Mouse (Mus musculus): ENCODE results near the gene Clmn. TPM values are rescaled to one million over a fixed set of nuclear protein-coding genes. Genes with fewer than 3 reads are reported as not detected.

Clmn gene
- polyA plus RNA-seq, 1 experiment from 2014 or later = 4.1 TPM

GRCm38 (mm10) chr12:104904138-104904537 lies 39.3 kb upstream of the Clmn start:
- peak overlapping the region; percentile 22; the same call in 1 of the 2 replicates for H3K9ac ChIP-seq (replicated peaks; ENCODE audit: low read length)
- H3K4me3 ChIP-seq (ENCODE audit: low read depth, low read length) = no peak overlapping the region
- 5% methylated on average over 5 of the region's 5 CpGs for WGBS
- no peaks in the 10 kb centered on the region for H3K27me3 ChIP-seq (ENCODE audit: control insufficient read depth, insufficient read depth, low read length)
- H3K36me3 ChIP-seq (replicated peaks; ENCODE audit: control insufficient read depth, insufficient read depth, low read depth, low read length) = no peaks in the 10 kb centered on the region
- H3K9me3 ChIP-seq (replicated peaks; ENCODE audit: control insufficient read depth, low read length) = no peaks in the 10 kb centered on the region
- H3K4me1 ChIP-seq (ENCODE audit: control insufficient read depth, insufficient read depth, low read length) = peaks cover 14% of the 10 kb centered on the region
- peak; percentile 70 for ATAC-seq (replicated peaks; ENCODE audit: insufficient number of reproducible peaks, low FRiP score, low TSS enrichment, low read depth)
- peak; percentile 70 for DNase-seq (ENCODE audit: low spot score)
- no peak overlapping the region for H3K27ac ChIP-seq (replicated peaks; ENCODE audit: low read depth, low read length)
- H3K4me2 ChIP-seq (ENCODE audit: low read depth, low read length) = peak overlapping the region; percentile 16; the same call in 1 of the 2 replicates

- 86% methylated on average over 13 of the region's 13 CpGs for WGBS
- Histone ChIP-seq H3K9ac (replicated peaks; ENCODE audit: low read length) (no peak overlapping the region), H3K4me3 (ENCODE audit: low read depth, low read length) (no peak overlapping the region), H3K27me3 (ENCODE audit: control insufficient read depth, insufficient read depth, low read length) (no peaks in the 10 kb centered on the region), H3K36me3 (replicated peaks; ENCODE audit: control insufficient read depth, insufficient read depth, low read depth, low read length) (no peaks in the 10 kb centered on the region), H3K4me2 (ENCODE audit: low read depth, low read length) (no peak overlapping the region), H3K9me3 (replicated peaks; ENCODE audit: control insufficient read depth, low read length) (no peaks in the 10 kb centered on the region), H3K4me1 (ENCODE audit: control insufficient read depth, insufficient read depth, low read length) (peaks cover 4% of the 10 kb centered on the region; the same call in 1 of the 2 replicates), H3K27ac (replicated peaks; ENCODE audit: low read depth, low read length) (no peak overlapping the region)
- ATAC-seq (replicated peaks; ENCODE audit: insufficient number of reproducible peaks, low FRiP score, low TSS enrichment, low read depth) = no peak
- DNase-seq (ENCODE audit: low spot score) = no peak
Measured at GRCm38 (mm10) chr12:104902392-104903053, 37.6 kb upstream of the Clmn start.

GRCm38 (mm10) chr12:104901320-104901719 lies 36.4 kb upstream of the Clmn start:
- Histone ChIP-seq H3K4me1 (ENCODE audit: control insufficient read depth, insufficient read depth, low read length) (peaks cover 10% of the 10 kb centered on the region; the same call in 1 of the 2 replicates), H3K36me3 (replicated peaks; ENCODE audit: control insufficient read depth, insufficient read depth, low read depth, low read length) (no peaks in the 10 kb centered on the region), H3K4me2 (ENCODE audit: low read depth, low read length) (no peak overlapping the region), H3K27ac (replicated peaks; ENCODE audit: low read depth, low read length) (no peak overlapping the region), H3K9ac (replicated peaks; ENCODE audit: low read length) (no peak overlapping the region), H3K9me3 (replicated peaks; ENCODE audit: control insufficient read depth, low read length) (no peaks in the 10 kb centered on the region), H3K4me3 (ENCODE audit: low read depth, low read length) (no peak overlapping the region), H3K27me3 (ENCODE audit: control insufficient read depth, insufficient read depth, low read length) (no peaks in the 10 kb centered on the region)
- WGBS = 37% methylated on average over 8 of the region's 8 CpGs
- DNase-seq (ENCODE audit: low spot score) = no peak
- no peak for ATAC-seq (replicated peaks; ENCODE audit: insufficient number of reproducible peaks, low FRiP score, low TSS enrichment, low read depth)

- DNase-seq (ENCODE audit: low spot score) = no peak
- no peak overlapping the region for H3K27ac ChIP-seq (replicated peaks; ENCODE audit: low read depth, low read length)
- H3K9ac ChIP-seq (replicated peaks; ENCODE audit: low read length) = no peak overlapping the region
- no peaks in the 10 kb centered on the region for H3K9me3 ChIP-seq (replicated peaks; ENCODE audit: control insufficient read depth, low read length)
- H3K4me3 ChIP-seq (ENCODE audit: low read depth, low read length) = no peak overlapping the region
- no peak for ATAC-seq (replicated peaks; ENCODE audit: insufficient number of reproducible peaks, low FRiP score, low TSS enrichment, low read depth)
- peaks cover 10% of the 10 kb centered on the region; the same call in 1 of the 2 replicates for H3K4me1 ChIP-seq (ENCODE audit: control insufficient read depth, insufficient read depth, low read length)
- H3K4me2 ChIP-seq (ENCODE audit: low read depth, low read length) = no peak overlapping the region
- H3K36me3 ChIP-seq (replicated peaks; ENCODE audit: control insufficient read depth, insufficient read depth, low read depth, low read length) = no peaks in the 10 kb centered on the region
- no peaks in the 10 kb centered on the region for H3K27me3 ChIP-seq (ENCODE audit: control insufficient read depth, insufficient read depth, low read length)
- 78% methylated on average over 3 of the region's 3 CpGs for WGBS
Measured at GRCm38 (mm10) chr12:104899835-104900234, 35.0 kb upstream of the Clmn start.

GRCm38 (mm10) chr12:104899161-104899560 lies 34.3 kb upstream of the Clmn start:
- ATAC-seq (replicated peaks; ENCODE audit: insufficient number of reproducible peaks, low FRiP score, low TSS enrichment, low read depth) (no peak), DNase-seq (ENCODE audit: low spot score) (no peak)
- Histone ChIP-seq H3K9me3 (replicated peaks; ENCODE audit: control insufficient read depth, low read length) (no peaks in the 10 kb centered on the region), H3K9ac (replicated peaks; ENCODE audit: low read length) (no peak overlapping the region), H3K4me1 (ENCODE audit: control insufficient read depth, insufficient read depth, low read length) (peaks cover 8% of the 10 kb centered on the region; the same call in 1 of the 2 replicates), H3K4me3 (ENCODE audit: low read depth, low read length) (no peak overlapping the region), H3K27me3 (ENCODE audit: control insufficient read depth, insufficient read depth, low read length) (no peaks in the 10 kb centered on the region), H3K36me3 (replicated peaks; ENCODE audit: control insufficient read depth, insufficient read depth, low read depth, low read length) (no peaks in the 10 kb centered on the region), H3K4me2 (ENCODE audit: low read depth, low read length) (no peak overlapping the region), H3K27ac (replicated peaks; ENCODE audit: low read depth, low read length) (no peak overlapping the region)
- 61% methylated on average over 11 of the region's 11 CpGs for WGBS

GRCm38 (mm10) chr12:104898718-104899117 lies 33.8 kb upstream of the Clmn start:
- Histone ChIP-seq H3K9ac (replicated peaks; ENCODE audit: low read length) (no peak overlapping the region), H3K4me1 (ENCODE audit: control insufficient read depth, insufficient read depth, low read length) (0 out of 2 replicates have a peak, but pooled peaks cover 5% of the 10 kb centered on the region), H3K9me3 (replicated peaks; ENCODE audit: control insufficient read depth, low read length) (no peaks in the 10 kb centered on the region), H3K27ac (replicated peaks; ENCODE audit: low read depth, low read length) (no peak overlapping the region), H3K27me3 (ENCODE audit: control insufficient read depth, insufficient read depth, low read length) (no peaks in the 10 kb centered on the region), H3K4me2 (ENCODE audit: low read depth, low read length) (no peak overlapping the region), H3K4me3 (ENCODE audit: low read depth, low read length) (no peak overlapping the region), H3K36me3 (replicated peaks; ENCODE audit: control insufficient read depth, insufficient read depth, low read depth, low read length) (no peaks in the 10 kb centered on the region)
- DNase-seq (ENCODE audit: low spot score) (no peak), ATAC-seq (replicated peaks; ENCODE audit: insufficient number of reproducible peaks, low FRiP score, low TSS enrichment, low read depth) (no peak)
- 73% methylated on average over 9 of the region's 9 CpGs for WGBS

- Histone ChIP-seq H3K4me1 (ENCODE audit: control insufficient read depth, insufficient read depth, low read length) (0 out of 2 replicates have a peak, but pooled peaks cover 5% of the 10 kb centered on the region), H3K27me3 (ENCODE audit: control insufficient read depth, insufficient read depth, low read length) (no peaks in the 10 kb centered on the region), H3K9ac (replicated peaks; ENCODE audit: low read length) (no peak overlapping the region), H3K27ac (replicated peaks; ENCODE audit: low read depth, low read length) (0 out of 2 replicates have a peak overlapping the region, but pooled peaks have one; percentile 47), H3K4me2 (ENCODE audit: low read depth, low read length) (no peak overlapping the region), H3K36me3 (replicated peaks; ENCODE audit: control insufficient read depth, insufficient read depth, low read depth, low read length) (no peaks in the 10 kb centered on the region), H3K4me3 (ENCODE audit: low read depth, low read length) (no peak overlapping the region), H3K9me3 (replicated peaks; ENCODE audit: control insufficient read depth, low read length) (no peaks in the 10 kb centered on the region)
- DNase-seq (ENCODE audit: low spot score) (peak; percentile 18), ATAC-seq (replicated peaks; ENCODE audit: insufficient number of reproducible peaks, low FRiP score, low TSS enrichment, low read depth) (peak; percentile 72)
- WGBS = 46% methylated on average over 8 of the region's 8 CpGs
Measured at GRCm38 (mm10) chr12:104897051-104897618, 32.3 kb upstream of the Clmn start.

- H3K4me1 ChIP-seq (ENCODE audit: control insufficient read depth, insufficient read depth, low read length) = 0 out of 2 replicates have a peak, but pooled peaks cover 5% of the 10 kb centered on the region
- DNase-seq (ENCODE audit: low spot score) (peak; percentile 39), ATAC-seq (replicated peaks; ENCODE audit: insufficient number of reproducible peaks, low FRiP score, low TSS enrichment, low read depth) (peak; percentile 77)
- no peak overlapping the region for H3K4me2 ChIP-seq (ENCODE audit: low read depth, low read length)
- peak overlapping the region; percentile 47; the same call in 1 of the 2 replicates for H3K27ac ChIP-seq (replicated peaks; ENCODE audit: low read depth, low read length)
- WGBS = 45% methylated on average over 16 of the region's 16 CpGs
- H3K27me3 ChIP-seq (ENCODE audit: control insufficient read depth, insufficient read depth, low read length) = no peaks in the 10 kb centered on the region
- H3K9ac ChIP-seq (replicated peaks; ENCODE audit: low read length) = no peak overlapping the region
- H3K36me3 ChIP-seq (replicated peaks; ENCODE audit: control insufficient read depth, insufficient read depth, low read depth, low read length) = no peaks in the 10 kb centered on the region
- H3K9me3 ChIP-seq (replicated peaks; ENCODE audit: control insufficient read depth, low read length) = no peaks in the 10 kb centered on the region
- no peak overlapping the region for H3K4me3 ChIP-seq (ENCODE audit: low read depth, low read length)
Measured at GRCm38 (mm10) chr12:104896640-104897039, 31.8 kb upstream of the Clmn start.

All from embryonic facial prominence, embryonic 11.5 days (tissue).